Mouse (Mus musculus) heart, postnatal 0 days (tissue): ENCODE results near the gene Bola1.

ENCODE experiments used
- CTCF ChIP-seq: IDR thresholded peaks from 2 replicates; pipeline ENCODE4 v1.5.1; 2016; ENCODE audit warnings: antibody characterized with exemption, control low read depth, low read depth
- EP300 ChIP-seq: IDR thresholded peaks from 2 replicates; pipeline ENCODE4 v1.6.1; 2016; ENCODE audit warnings: antibody characterized with exemption, low read depth

DNA sequence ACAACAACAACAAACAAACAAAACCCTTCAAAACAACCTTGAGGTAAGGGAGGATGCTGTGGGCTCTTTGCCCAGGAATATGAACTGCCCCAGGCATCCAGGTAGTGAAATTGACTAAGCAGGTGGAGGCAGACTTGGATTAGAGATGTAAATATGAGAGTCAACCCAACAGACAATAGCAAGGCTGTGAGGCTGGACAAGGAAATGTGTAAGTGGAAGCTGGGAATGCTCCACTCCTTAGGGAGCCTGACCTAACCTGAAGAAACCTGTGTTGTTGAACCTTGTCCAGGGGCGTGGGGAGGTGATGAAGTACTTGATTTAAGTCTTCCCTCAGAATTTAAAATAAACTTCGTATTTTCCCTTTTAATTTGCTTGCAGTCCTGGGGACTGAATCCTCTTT lies 40.6 kb downstream of the Bola1 start:
- no peak for TF ChIP-seq CTCF
- TF ChIP-seq EP300 = no peak
